Mouse (Mus musculus): Measurements from ENCODE around the gene Zfp663.
A peak's percentile ranks its signal among the peaks of the same experiment; 100 is the strongest.

Gene Zfp663

GRCm38 (mm10) chr2:165321381-165321888 is 47.1 kb downstream of the Zfp663 start:
- DNase-seq (ENCODE audit: low spot score in 2 of 2) = no peak

- DNase-seq (ENCODE audit: low spot score in 2 of 2) = no peak
These were observed 47.9 kb downstream of the Zfp663 start for GRCm38 (mm10) chr2:165320531-165321150.

- DNase-seq (ENCODE audit: low spot score in 2 of 2) = no peak
These were observed 49.0 kb downstream of the Zfp663 start for GRCm38 (mm10) chr2:165319503-165319902.

- no peak for DNase-seq (ENCODE audit: low spot score in 2 of 2)
These were observed 49.6 kb downstream of the Zfp663 start for GRCm38 (mm10) chr2:165318941-165319340.

- no peak for DNase-seq (ENCODE audit: low spot score in 2 of 2)
These were observed 50.8 kb downstream of the Zfp663 start for GRCm38 (mm10) chr2:165317621-165318263.

- DNase-seq (ENCODE audit: low spot score in 2 of 2) = peak in 1 of 2 experiments; percentile 28
These were observed 51.6 kb downstream of the Zfp663 start for GRCm38 (mm10) chr2:165316837-165317473.

- DNase-seq (ENCODE audit: low spot score in 2 of 2) = no peak
These were observed 52.3 kb downstream of the Zfp663 start for GRCm38 (mm10) chr2:165316204-165316603.

- no peak for DNase-seq (ENCODE audit: low spot score in 2 of 2)
These were observed 54.3 kb downstream of the Zfp663 start for GRCm38 (mm10) chr2:165314197-165314596.

GRCm38 (mm10) chr2:165312381-165312780 is 56.1 kb downstream of the Zfp663 start:
- DNase-seq (ENCODE audit: low spot score in 2 of 2) = no peak

GRCm38 (mm10) chr2:165311577-165311976 is 57.0 kb downstream of the Zfp663 start:
- DNase-seq (ENCODE audit: low spot score in 2 of 2) = no peak

GRCm38 (mm10) chr2:165310818-165311425 is 57.6 kb downstream of the Zfp663 start:
- DNase-seq (ENCODE audit: low spot score in 2 of 2) = no peak

GRCm38 (mm10) chr2:165307801-165308200 is 60.7 kb downstream of the Zfp663 start:
- no peak for DNase-seq (ENCODE audit: low spot score in 2 of 2)

GRCm38 (mm10) chr2:165305438-165305837 is 63.1 kb downstream of the Zfp663 start:
- no peak for DNase-seq (ENCODE audit: low spot score in 2 of 2)

GRCm38 (mm10) chr2:165304819-165305218 is 63.7 kb downstream of the Zfp663 start:
- DNase-seq (ENCODE audit: low spot score in 2 of 2) = no peak

- no peak for DNase-seq (ENCODE audit: low spot score in 2 of 2)
These were observed 65.0 kb downstream of the Zfp663 start for GRCm38 (mm10) chr2:165303354-165304012.

GRCm38 (mm10) chr2:165301409-165301808 is 67.1 kb downstream of the Zfp663 start:
- no peak for DNase-seq (ENCODE audit: low spot score in 2 of 2)
